Mouse (Mus musculus): ENCODE data around the gene Nlrc5. TPM values are rescaled to one million over a fixed set of nuclear protein-coding genes. Genes with fewer than 3 reads are reported as not detected.
A peak's percentile ranks its signal among the peaks of the same experiment; 100 is the strongest.

Gene Nlrc5
- polyA plus RNA-seq, 1 experiment from 2014 or later, result 0.19 TPM

GRCm38 (mm10) chr8:94532000-94532399 lies 97.8 kb downstream of the Nlrc5 start:
- 5% methylated on average over 8 of the region's 8 CpGs for WGBS
- Histone ChIP-seq H3K4me1 (ENCODE audit: control insufficient read depth in 2 of 2, insufficient read depth in 2 of 2, low read length in 2 of 2) (peaks cover 4 to 12% of the 10 kb centered on the region in 2 experiments; a peak in 2 of 4 replicates), H3K9me3 (ENCODE audit: control insufficient read depth, low read length) (no peaks in the 10 kb centered on the region), H3K4me2 (ENCODE audit: low read length) (peak overlapping the region; percentile 99), H3K36me3 (ENCODE audit: control insufficient read depth, insufficient read depth, low read length) (no peaks in the 10 kb centered on the region), H3K27me3 (ENCODE audit: control insufficient read depth, insufficient read depth, low read length) (peaks cover 33% of the 10 kb centered on the region), H3K27ac (replicated peaks in 1 of 2; ENCODE audit: control insufficient read depth in 1 of 2, insufficient read depth in 1 of 2, low read depth in 2 of 2, low read length in 2 of 2) (no peak overlapping the region), H3K4me3 (ENCODE audit: control insufficient read depth in 1 of 2, insufficient read depth in 1 of 2, low read depth in 1 of 2, low read length in 2 of 2) (peak overlapping the region; percentile 66 to 75), H3K9ac (ENCODE audit: low read length) (peak overlapping the region; percentile 75; the same call in 1 of the 2 replicates)
- no peak for ATAC-seq (ENCODE audit: insufficient number of reproducible peaks, insufficient read depth, low FRiP score, low read depth)

GRCm38 (mm10) chr8:94532525-94532872 lies 98.3 kb downstream of the Nlrc5 start:
- Histone ChIP-seq H3K9me3 (ENCODE audit: control insufficient read depth, low read length) (no peaks in the 10 kb centered on the region), H3K27me3 (ENCODE audit: control insufficient read depth, insufficient read depth, low read length) (peaks cover 35% of the 10 kb centered on the region), H3K9ac (ENCODE audit: low read length) (peak overlapping the region; percentile 75), H3K4me1 (ENCODE audit: control insufficient read depth in 2 of 2, insufficient read depth in 2 of 2, low read length in 2 of 2) (peaks cover 4 to 12% of the 10 kb centered on the region in 2 experiments; a peak in 2 of 4 replicates), H3K36me3 (ENCODE audit: control insufficient read depth, insufficient read depth, low read length) (no peaks in the 10 kb centered on the region), H3K4me3 (ENCODE audit: control insufficient read depth in 1 of 2, insufficient read depth in 1 of 2, low read depth in 1 of 2, low read length in 2 of 2) (peak overlapping the region; percentile 66 to 75), H3K27ac (replicated peaks in 1 of 2; ENCODE audit: control insufficient read depth in 1 of 2, insufficient read depth in 1 of 2, low read depth in 2 of 2, low read length in 2 of 2) (no peak overlapping the region), H3K4me2 (ENCODE audit: low read length) (peak overlapping the region; percentile 99)
- ATAC-seq (ENCODE audit: insufficient number of reproducible peaks, insufficient read depth, low FRiP score, low read depth), result no peak
- 0% methylated on average over 34 of the region's 34 CpGs for WGBS

GRCm38 (mm10) chr8:94532873-94533671 lies 98.9 kb downstream of the Nlrc5 start, which contains the start of gene Cpne2:
Gene Cpne2 (plus strand): TSS chr8:94532990.
- Histone ChIP-seq H3K36me3 (ENCODE audit: control insufficient read depth, insufficient read depth, low read length) (no peaks in the 10 kb centered on the region), H3K4me1 (ENCODE audit: control insufficient read depth in 2 of 2, insufficient read depth in 2 of 2, low read length in 2 of 2) (peaks cover 4 to 12% of the 10 kb centered on the region in 2 experiments; a peak in 2 of 4 replicates), H3K27me3 (ENCODE audit: control insufficient read depth, insufficient read depth, low read length) (peaks cover 38% of the 10 kb centered on the region), H3K27ac (replicated peaks in 1 of 2; ENCODE audit: control insufficient read depth in 1 of 2, insufficient read depth in 1 of 2, low read depth in 2 of 2, low read length in 2 of 2) (no peak within 1 kb of the TSS), H3K4me2 (ENCODE audit: low read length) (peak within 1 kb of the TSS; percentile 99), H3K9ac (ENCODE audit: low read length) (peak within 1 kb of the TSS; percentile 75), H3K9me3 (ENCODE audit: control insufficient read depth, low read length) (no peaks in the 10 kb centered on the region), H3K4me3 (ENCODE audit: control insufficient read depth in 1 of 2, insufficient read depth in 1 of 2, low read depth in 1 of 2, low read length in 2 of 2) (peak within 1 kb of the TSS; percentile 66 to 75)
- ATAC-seq (ENCODE audit: insufficient number of reproducible peaks, insufficient read depth, low FRiP score, low read depth), result peak; percentile 78
- WGBS, result under 1% methylated on average over 69 of the region's 81 CpGs

GRCm38 (mm10) chr8:94534612-94535011 lies 100.5 kb downstream of the Nlrc5 start:
- no peak for ATAC-seq (ENCODE audit: insufficient number of reproducible peaks, insufficient read depth, low FRiP score, low read depth)
- no peaks in the 10 kb centered on the region for H3K36me3 ChIP-seq (ENCODE audit: control insufficient read depth, insufficient read depth, low read length)
- H3K4me2 ChIP-seq (ENCODE audit: low read length), result no peak overlapping the region
- no peak overlapping the region for H3K27ac ChIP-seq (replicated peaks in 1 of 2; ENCODE audit: control insufficient read depth in 1 of 2, insufficient read depth in 1 of 2, low read depth in 2 of 2, low read length in 2 of 2)
- H3K9ac ChIP-seq (ENCODE audit: low read length), result no peak overlapping the region
- H3K27me3 ChIP-seq (ENCODE audit: control insufficient read depth, insufficient read depth, low read length), result peaks cover 38% of the 10 kb centered on the region
- peaks cover 4 to 12% of the 10 kb centered on the region in 2 experiments; a peak in 2 of 4 replicates for H3K4me1 ChIP-seq (ENCODE audit: control insufficient read depth in 2 of 2, insufficient read depth in 2 of 2, low read length in 2 of 2)
- WGBS, result 34% methylated on average over 4 of the region's 4 CpGs
- no peaks in the 10 kb centered on the region for H3K9me3 ChIP-seq (ENCODE audit: control insufficient read depth, low read length)
- no peak overlapping the region for H3K4me3 ChIP-seq (ENCODE audit: control insufficient read depth in 1 of 2, insufficient read depth in 1 of 2, low read depth in 1 of 2, low read length in 2 of 2)

- no peak overlapping the region for H3K27ac ChIP-seq (replicated peaks in 1 of 2; ENCODE audit: control insufficient read depth in 1 of 2, insufficient read depth in 1 of 2, low read depth in 2 of 2, low read length in 2 of 2)
- no peaks in the 10 kb centered on the region for H3K36me3 ChIP-seq (ENCODE audit: control insufficient read depth, insufficient read depth, low read length)
- peaks cover 6 to 12% of the 10 kb centered on the region in 2 experiments; a peak in 2 of 4 replicates for H3K4me1 ChIP-seq (ENCODE audit: control insufficient read depth in 2 of 2, insufficient read depth in 2 of 2, low read length in 2 of 2)
- H3K9me3 ChIP-seq (ENCODE audit: control insufficient read depth, low read length), result no peaks in the 10 kb centered on the region
- WGBS, result 78% methylated on average over 7 of the region's 7 CpGs
- no peak overlapping the region for H3K9ac ChIP-seq (ENCODE audit: low read length)
- ATAC-seq (ENCODE audit: insufficient number of reproducible peaks, insufficient read depth, low FRiP score, low read depth), result no peak
- no peak overlapping the region for H3K4me3 ChIP-seq (ENCODE audit: control insufficient read depth in 1 of 2, insufficient read depth in 1 of 2, low read depth in 1 of 2, low read length in 2 of 2)
- peaks cover 38% of the 10 kb centered on the region for H3K27me3 ChIP-seq (ENCODE audit: control insufficient read depth, insufficient read depth, low read length)
- H3K4me2 ChIP-seq (ENCODE audit: low read length), result no peak overlapping the region
These were observed 101.5 kb downstream of the Nlrc5 start for GRCm38 (mm10) chr8:94535631-94536030.

- ATAC-seq (ENCODE audit: insufficient number of reproducible peaks, insufficient read depth, low FRiP score, low read depth), result no peak
- Histone ChIP-seq H3K4me1 (ENCODE audit: control insufficient read depth in 2 of 2, insufficient read depth in 2 of 2, low read length in 2 of 2) (peaks cover 2 to 12% of the 10 kb centered on the region in 2 experiments; a peak in 2 of 4 replicates), H3K9ac (ENCODE audit: low read length) (no peak overlapping the region), H3K27me3 (ENCODE audit: control insufficient read depth, insufficient read depth, low read length) (peaks cover 33% of the 10 kb centered on the region), H3K36me3 (ENCODE audit: control insufficient read depth, insufficient read depth, low read length) (no peaks in the 10 kb centered on the region), H3K9me3 (ENCODE audit: control insufficient read depth, low read length) (no peaks in the 10 kb centered on the region), H3K4me3 (ENCODE audit: control insufficient read depth in 1 of 2, insufficient read depth in 1 of 2, low read depth in 1 of 2, low read length in 2 of 2) (no peak overlapping the region), H3K27ac (replicated peaks in 1 of 2; ENCODE audit: control insufficient read depth in 1 of 2, insufficient read depth in 1 of 2, low read depth in 2 of 2, low read length in 2 of 2) (no peak overlapping the region), H3K4me2 (ENCODE audit: low read length) (no peak overlapping the region)
- 70% methylated on average over 2 of the region's 2 CpGs for WGBS
These were observed 103.3 kb downstream of the Nlrc5 start for GRCm38 (mm10) chr8:94537456-94537855.

- Histone ChIP-seq H3K36me3 (ENCODE audit: control insufficient read depth, insufficient read depth, low read length) (no peaks in the 10 kb centered on the region), H3K27ac (replicated peaks in 1 of 2; ENCODE audit: control insufficient read depth in 1 of 2, insufficient read depth in 1 of 2, low read depth in 2 of 2, low read length in 2 of 2) (no peak overlapping the region), H3K9ac (ENCODE audit: low read length) (no peak overlapping the region), H3K27me3 (ENCODE audit: control insufficient read depth, insufficient read depth, low read length) (peaks cover 17% of the 10 kb centered on the region), H3K9me3 (ENCODE audit: control insufficient read depth, low read length) (no peaks in the 10 kb centered on the region), H3K4me1 (ENCODE audit: control insufficient read depth in 2 of 2, insufficient read depth in 2 of 2, low read length in 2 of 2) (peaks cover 4% of the 10 kb centered on the region in 2 experiments; a peak in 1 of 4 replicates), H3K4me3 (ENCODE audit: control insufficient read depth in 1 of 2, insufficient read depth in 1 of 2, low read depth in 1 of 2, low read length in 2 of 2) (no peak overlapping the region), H3K4me2 (ENCODE audit: low read length) (no peak overlapping the region)
- 69% methylated on average over 1 of the region's 2 CpGs for WGBS
- ATAC-seq (ENCODE audit: insufficient number of reproducible peaks, insufficient read depth, low FRiP score, low read depth), result no peak
These were observed 105.9 kb downstream of the Nlrc5 start for GRCm38 (mm10) chr8:94540025-94540424.

Data from heart, embryonic 14.5 days (tissue).